Mouse (Mus musculus) thymus, postnatal 10 days (tissue): ENCODE results near the gene Prr3.
"Not testable (repeated sequence)": the region's sequence is repeated elsewhere in the genome, so short reads cannot be mapped to it uniquely, and the experiment has no call there.

Experiments used
- DNase-seq, 2 experiments: peaks; one replicate each; pipeline ENCODE4 v3.0.0; 2021; ENCODE audit warnings: low spot score in 2 of 2

Gene Prr3

GRCm38 (mm10) chr17:35979401-35980362, at the start of gene Prr3, which contains the start of gene Gnl1:
TSS of gene Prr3 (minus strand) at chr17:35980236.
TSS of gene Gnl1 (plus strand) at chr17:35979851.
- DNase-seq = peak; percentile 80 to 84

GRCm38 (mm10) chr17:36028879-36029619, 49.0 kb upstream of the Prr3 start:
- no peak for DNase-seq

DNA sequence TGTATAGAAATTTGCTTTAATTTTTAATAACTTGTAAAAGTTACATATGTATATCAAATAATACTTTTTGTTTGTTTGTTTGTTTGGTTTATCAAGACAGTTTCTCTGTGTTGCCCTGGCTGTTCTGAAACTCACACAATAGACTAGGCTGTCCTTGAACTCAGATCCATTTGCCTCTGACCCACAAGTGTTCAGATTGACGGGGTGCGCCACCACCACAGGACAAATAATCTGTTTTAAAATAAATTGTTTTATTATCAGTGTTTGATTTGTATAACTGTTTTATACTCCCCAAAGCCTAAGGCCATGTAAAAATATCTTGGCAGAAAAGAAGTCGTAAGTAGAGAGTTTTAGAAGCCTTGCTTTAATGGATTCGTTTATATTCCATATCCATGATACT, 47.6 kb upstream of the Prr3 start:
- DNase-seq = no peak

DNA sequence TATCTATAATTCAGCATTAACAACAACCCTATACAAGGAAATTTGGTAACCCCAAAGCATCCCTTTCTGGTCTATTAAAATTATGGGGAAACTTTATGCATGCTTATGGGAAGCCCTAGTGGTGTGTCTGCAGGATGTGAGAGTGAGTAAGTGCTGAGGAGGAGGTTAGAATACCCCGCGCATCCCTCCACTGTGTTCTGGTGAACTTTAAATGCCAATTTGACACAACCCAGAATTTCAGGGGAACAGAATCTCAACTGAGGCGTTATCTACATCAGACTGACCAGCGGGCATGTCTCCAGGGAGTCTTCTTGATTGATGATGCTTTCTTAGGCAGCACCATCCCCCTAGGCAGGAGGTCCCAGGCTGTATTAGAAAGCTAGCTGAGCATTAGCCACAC, 45.9 kb upstream of the Prr3 start:
- no peak for DNase-seq

GRCm38 (mm10) chr17:36025197-36025596, 45.2 kb upstream of the Prr3 start:
- DNase-seq = no peak

GRCm38 (mm10) chr17:36023710-36024654, 43.9 kb upstream of the Prr3 start:
- DNase-seq = no peak

DNA sequence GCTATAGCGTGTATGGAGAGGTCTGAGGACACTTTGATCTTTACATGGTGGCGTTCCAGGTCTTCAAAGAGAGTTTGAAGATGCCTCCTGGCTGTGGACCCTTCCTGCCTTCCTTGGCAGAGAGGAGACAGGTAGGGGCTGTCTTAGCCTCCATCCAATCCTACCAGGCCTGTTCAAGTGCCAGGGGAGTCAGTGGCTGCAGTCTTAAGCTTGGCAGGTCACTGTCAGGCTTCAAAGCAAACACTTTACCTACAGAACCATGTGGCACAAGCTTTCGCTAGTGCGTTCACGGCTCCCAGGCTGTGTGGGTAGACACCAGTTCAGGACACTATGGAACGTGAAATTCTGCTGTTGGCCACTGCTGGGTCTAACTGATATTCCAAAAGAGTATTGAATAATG, 42.9 kb upstream of the Prr3 start:
- no peak for DNase-seq

DNA sequence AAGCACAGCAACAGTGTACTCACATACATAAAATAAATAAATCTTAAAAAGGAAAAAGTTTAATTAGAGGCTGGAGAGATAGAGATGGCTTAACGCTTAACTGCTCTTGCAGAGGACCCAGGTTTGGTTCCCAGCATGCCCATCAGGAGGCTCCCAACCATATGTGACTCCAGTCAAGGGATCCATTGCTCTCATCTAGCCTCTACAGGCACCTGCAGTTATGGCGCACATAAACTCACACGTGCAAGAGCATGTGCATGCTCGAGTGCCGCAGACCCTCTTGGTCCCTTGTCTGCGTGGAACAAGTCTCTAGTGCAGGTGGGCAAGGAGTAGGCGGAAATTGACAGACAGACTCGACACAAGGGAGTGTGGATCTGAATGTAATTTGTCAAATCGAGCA, 42.1 kb upstream of the Prr3 start:
- no peak for DNase-seq

- no peak for DNase-seq
Measured at GRCm38 (mm10) chr17:36021309-36021708, 41.3 kb upstream of the Prr3 start.

DNA sequence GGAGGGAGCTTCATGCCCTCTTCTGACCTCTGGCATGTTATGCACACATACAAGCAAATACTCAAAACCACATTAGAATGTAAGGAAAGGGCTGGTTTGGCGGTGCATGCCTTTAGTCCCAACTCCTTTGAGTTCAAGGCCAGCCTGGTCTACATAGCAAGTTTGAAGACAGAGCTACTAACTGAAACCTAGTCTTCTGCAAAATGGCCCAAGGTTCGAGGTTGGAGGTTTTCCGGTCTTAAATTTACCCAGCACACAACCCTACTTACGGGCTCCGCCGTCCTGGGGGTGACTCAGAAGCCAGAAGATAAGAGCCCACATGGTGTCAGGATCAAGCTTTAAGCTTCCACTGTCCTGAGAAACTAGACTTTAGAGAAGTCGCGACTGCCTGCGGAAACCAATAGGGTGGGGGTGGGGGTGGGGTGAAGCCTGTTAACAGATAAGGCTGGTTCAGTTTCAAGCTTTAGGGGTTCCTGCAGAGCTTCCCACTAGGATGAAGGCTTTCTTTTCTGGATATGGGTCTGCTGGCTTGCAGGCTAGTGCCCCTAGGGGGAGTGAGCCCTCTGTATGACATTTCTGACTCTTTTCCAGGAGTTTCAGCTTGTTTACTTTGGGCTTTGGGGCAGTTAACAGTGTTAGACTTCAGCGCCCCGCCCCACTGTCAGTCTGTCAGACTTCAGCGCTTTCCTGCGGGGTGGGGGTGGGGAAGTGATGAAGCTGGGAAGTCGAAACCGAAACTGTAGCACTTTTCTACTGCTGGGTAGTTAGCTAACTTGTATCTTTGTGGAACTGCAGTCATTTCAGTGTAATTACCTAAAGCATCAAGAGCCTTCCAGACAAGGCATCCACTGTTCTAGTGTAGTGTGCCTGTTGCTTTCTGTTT, 40.4 kb upstream of the Prr3 start, which contains the start of gene H2-T24:
Gene H2-T24 (minus strand): TSS at position 370 of the 883 bp plus-strand sequence.
- DNase-seq = peak; percentile 71 to 75

DNA sequence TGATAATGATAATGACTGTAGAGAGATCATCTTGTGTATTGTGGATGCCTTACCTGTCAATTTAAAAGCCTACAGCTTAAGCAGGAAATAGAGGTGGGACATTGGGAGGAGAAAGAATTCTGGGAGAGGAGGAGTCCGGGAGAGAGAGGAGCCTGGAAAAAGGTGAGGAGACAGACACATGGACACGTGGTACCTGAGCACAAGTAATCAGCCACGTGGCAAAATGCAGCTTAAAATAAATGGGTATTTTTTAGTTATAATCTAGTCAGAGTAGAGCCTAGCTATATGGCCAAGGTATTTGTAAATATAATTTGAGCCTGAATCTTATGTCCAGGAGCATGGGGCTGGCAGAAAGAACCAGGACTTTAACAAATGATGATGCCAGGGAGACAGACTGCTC, 39.5 kb upstream of the Prr3 start:
- no peak for DNase-seq

DNA sequence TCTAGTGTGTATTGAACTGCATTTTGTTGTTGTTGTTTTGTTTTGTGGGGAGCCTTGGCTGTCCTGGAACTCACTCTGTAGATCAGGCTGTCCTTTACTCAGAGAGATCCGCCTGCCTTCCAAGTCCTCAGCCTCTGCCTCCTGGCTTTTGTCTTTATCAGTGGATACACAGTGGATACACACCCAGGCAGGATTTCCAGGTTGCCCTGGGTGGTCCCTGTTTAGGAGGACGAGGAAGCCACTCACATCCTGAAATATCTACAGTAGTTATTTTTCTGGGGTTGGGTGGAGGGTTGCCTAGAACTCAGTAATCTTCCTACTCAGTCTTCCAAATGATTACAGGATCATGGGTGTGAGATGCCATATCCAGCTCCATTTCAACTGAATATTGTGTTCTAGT, 38.9 kb upstream of the Prr3 start:
- no peak for DNase-seq

- DNase-seq = no peak
Measured at GRCm38 (mm10) chr17:36017046-36017445, 37.0 kb upstream of the Prr3 start.

GRCm38 (mm10) chr17:36014977-36015376, 34.9 kb upstream of the Prr3 start:
- DNase-seq = no peak

DNA sequence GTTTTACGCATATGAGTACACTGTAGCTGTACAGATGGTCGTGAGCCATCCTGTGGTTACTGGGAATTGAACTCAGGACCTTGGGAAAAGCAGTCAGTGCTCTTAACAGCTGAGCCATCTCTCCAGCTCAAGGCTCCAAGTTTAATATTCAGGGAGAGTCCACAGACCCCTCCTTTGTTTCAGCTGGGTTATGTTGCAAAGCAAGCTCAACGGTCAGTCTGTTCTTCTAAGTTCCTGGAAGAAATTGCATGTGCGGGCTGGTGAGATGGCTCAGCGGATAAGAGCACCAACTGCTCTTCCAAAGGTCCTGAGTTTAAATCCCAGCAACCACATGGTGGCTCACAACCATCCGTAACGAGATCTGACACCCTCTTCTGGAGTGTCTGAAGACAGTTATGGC, 24.4 kb upstream of the Prr3 start:
- DNase-seq = not testable (repeated sequence)

- DNase-seq = no peak
Measured at GRCm38 (mm10) chr17:36003331-36003730, 23.3 kb upstream of the Prr3 start.

- DNase-seq = no peak
Measured at GRCm38 (mm10) chr17:36001966-36002365, 21.9 kb upstream of the Prr3 start.

- no peak for DNase-seq
Measured at GRCm38 (mm10) chr17:36001121-36001897, 21.3 kb upstream of the Prr3 start.

DNA sequence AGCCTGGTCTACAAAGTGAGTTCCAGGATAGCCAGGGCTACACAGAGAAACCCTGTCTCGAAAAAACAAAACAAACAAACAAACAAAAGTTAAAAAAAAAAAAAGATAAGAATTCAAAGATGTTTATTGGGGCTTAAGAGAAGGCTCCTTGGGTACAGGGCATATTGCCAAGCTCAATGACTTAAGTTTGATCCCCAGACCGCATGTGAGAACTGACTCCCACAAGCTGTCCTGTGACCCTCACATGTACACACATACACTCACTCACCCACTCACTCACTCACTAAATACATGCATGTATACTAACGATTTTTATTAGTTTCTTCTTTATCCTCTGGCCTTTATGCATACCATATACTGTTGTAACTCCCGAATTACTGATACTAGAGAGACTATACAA, 20.3 kb upstream of the Prr3 start:
- DNase-seq = no peak

DNA sequence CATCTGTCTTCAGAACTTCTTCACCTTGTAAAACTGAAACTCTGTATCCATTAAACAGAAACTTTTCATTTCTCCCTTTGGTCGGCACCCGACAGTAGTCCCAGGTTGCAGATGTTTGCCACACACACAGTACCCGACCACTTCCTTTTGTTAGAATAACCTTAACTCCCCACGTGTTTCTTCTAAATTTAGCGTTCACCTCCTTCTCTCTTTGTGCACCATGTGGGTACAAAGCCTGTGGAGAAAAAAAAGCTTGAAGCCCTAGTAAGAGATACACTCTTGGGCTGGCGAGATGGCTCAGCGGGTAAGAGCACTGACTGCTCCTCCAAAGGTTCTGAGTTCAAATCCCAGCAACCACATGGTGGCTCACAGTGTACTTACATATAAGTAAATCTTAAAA, 19.3 kb upstream of the Prr3 start:
- DNase-seq = peak; percentile 81 to 84
